Mouse (Mus musculus): ENCODE results near the gene Olfr1428.
"Not testable (repeated sequence)": the region's sequence is repeated elsewhere in the genome, so short reads cannot be mapped to it uniquely, and the experiment has no call there.

- not testable (repeated sequence) for TF ChIP-seq CTCF (IDR thresholded peaks at IDR 0.05; ENCODE audit: borderline replicate concordance, extremely low read depth, insufficient read depth, insufficient read length); POLR2A (IDR thresholded peaks at IDR 0.05; ENCODE audit: borderline replicate concordance, extremely low read depth, insufficient read depth, insufficient read length, poor library complexity, severe bottlenecking)
Measured at GRCm38 (mm10) chr19:12067806-12068205, 47.9 kb downstream of the Olfr1428 start.
